Mouse (Mus musculus): ENCODE data around the gene Igfbp1. TPM values are rescaled to one million over a fixed set of nuclear protein-coding genes. Genes with fewer than 3 reads are reported as not detected.
"Not testable (repeated sequence)": the region's sequence is repeated elsewhere in the genome, so short reads cannot be mapped to it uniquely, and the experiment has no call there.

Igfbp1 gene
- total RNA-seq, 2 experiments from 2014 or later, result 0.68 TPM; not detected in 1

DNA sequence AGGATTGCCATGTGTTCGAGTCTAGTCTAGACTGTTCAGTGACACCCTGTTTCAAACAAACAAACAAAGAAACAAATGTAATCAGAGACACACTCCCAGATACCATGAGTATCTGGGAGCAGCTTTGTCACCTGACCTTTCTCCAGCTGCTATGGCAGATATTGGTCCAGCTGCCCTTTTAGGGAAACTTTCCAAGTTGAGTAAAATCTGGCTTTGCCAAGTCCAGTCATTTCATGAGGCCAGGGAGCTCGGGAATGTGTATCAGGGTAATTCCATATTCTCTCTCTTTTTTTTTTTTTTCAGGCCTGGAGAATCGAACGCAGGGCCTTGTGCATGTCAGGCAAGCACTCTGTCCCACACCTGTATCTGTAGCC, 2.3 kb upstream of the Igfbp1 start:
- DNase-seq, result no peak

GRCm38 (mm10) chr11:7198006-7198405, 424 bp downstream of the Igfbp1 start:
- no peak for DNase-seq

DNA sequence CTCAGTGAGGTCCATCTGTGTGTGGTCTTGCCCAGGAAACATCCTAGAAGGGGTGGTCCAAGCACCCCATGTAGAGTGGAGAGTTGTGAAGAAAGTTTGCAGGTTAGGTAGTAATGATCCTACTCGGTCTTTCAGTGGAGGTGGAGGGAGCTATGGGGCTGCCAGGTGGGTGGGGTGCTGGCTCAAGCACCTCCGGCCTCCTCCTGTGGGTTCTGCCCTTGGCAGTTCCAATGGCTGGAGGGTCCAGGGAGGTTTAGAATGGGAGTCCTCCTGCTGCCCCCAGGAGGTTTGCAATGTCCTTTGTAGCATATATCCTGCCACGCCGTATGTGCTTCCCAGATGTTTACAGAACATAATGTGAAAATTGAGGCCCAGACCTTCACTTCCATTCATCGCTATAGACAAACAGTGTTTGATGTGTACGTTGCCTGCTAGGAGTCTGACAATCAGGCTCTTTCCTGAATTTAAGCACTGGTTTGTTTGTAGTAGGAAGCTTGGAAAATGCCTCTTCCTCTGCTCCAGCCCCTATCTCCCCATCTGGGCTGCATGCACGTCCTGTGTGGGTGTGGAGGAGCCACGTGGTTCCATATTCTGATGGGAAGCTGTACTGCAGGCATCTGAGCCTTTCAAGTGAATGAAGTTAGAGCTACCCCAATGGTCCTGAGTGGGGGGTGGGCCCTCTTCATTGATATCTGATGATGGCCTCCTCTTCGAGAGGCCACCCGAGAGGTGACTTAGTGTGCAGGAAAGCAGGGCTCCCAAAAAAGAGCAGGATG, 1.1 kb downstream of the Igfbp1 start:
- DNase-seq, result no peak

GRCm38 (mm10) chr11:7199736-7200392, 2.3 kb downstream of the Igfbp1 start:
- DNase-seq, result peak; percentile 50

GRCm38 (mm10) chr11:7200393-7200783, 2.8 kb downstream of the Igfbp1 start:
- no peak for DNase-seq

DNA sequence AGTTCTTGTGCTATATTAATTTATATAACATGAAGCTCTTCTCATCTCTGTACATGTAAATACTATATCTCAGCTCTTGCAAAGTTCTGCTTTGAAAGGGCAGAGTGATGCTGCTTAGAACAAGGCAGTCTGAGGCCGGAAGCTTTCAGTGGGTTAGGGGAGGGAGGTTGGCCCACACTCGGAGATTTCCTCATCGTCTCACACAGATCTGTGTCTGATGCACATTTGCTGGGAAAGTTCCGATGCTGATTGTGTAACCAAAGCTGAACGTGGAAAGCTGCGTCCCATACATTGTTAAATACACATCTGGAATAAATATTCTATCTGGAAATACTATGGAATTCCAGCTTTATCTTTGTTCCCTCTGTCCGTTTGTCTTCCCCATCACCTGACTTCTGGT, 4.6 kb downstream of the Igfbp1 start:
- DNase-seq, result no peak

DNA sequence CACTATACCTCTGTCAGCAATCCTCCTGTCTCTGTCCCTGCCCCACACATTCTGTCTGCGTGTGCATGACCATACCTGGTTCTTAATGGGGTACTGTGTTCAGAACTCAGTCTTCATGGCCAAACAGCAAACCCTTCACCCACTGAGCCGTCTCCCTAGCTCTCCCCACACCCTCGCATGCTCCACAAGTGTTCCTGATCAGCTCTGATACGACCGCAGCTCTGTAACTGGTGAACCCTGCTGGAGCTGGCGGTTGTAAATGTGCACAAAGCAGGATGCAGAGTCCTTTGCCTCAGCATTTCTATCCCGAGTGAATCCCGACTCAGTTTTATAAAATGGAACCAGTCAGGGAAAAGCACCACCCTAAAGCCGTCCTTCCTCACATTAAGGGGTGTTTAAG, 6.3 kb downstream of the Igfbp1 start:
- DNase-seq, result no peak

GRCm38 (mm10) chr11:7210343-7210742, 12.8 kb downstream of the Igfbp1 start:
- DNase-seq, result peak; percentile 87

DNA sequence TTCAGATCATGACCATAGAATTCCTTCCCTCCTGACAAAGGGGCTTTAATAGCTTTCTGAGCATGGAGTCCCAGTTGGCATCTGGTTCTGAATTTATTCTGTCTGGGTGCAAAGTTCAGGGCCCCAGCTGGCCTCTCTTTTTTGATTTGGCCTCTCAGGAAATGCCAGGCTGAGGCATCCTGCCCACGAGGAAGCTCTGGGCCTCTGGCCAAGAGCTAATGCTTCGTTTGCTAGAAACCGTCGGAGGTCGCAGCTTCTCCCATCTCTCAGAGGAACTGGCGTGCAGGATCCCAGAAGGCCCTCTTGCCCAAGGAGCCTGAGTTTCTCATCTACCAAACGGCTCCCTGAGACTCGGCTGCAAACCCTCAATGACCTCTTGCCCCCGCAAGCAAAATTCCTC, 13.6 kb downstream of the Igfbp1 start:
- no peak for DNase-seq

DNA sequence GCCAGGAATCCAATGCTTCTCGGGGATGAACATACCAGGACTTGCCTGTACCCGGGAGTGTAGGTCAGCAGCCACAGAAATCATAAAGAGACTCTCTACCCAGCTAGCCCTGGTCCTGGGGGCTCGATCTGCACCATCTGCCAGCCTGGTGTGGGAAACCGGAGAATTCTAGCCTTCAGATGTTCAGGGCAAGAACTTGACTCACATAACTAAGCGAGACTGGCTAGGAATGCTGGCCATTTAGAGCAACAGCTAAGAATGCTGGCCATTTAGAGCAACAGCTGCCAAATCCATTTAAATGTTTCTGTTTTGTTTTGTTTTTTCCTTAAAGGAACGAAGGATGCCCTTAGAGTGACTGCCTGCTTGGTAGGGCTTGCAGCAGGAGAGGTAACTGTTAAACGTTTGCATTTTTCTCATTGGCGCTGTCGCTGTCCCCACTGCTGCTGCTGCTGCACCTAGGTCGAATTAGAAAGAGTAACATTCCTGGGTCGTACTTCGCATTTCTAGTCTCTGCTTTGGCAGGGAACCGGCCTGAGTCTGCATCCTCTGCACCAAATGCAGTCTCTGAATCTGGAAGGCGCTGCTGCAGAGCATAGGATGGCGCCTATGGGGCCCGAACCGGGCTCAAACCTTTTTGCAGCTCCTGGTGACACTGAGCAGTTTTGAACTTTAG, 14.7 kb downstream of the Igfbp1 start:
- DNase-seq, result no peak

DNA sequence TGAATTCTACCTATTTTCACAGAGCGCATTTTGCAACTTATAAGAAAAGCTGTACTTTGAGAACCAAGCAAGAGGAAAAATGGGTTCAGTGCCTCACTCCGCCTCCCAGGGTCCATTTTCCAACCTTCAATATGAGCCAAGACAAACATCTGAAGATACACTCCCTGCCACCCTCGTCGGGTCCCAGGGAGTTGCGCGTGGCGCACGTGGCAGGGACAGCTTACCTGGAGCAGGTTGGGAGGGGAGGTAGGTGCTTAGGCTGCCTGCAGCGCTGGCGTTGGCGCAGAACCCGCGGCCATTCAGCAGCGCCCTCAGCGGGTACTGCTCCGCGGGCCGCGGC, 15.5 kb downstream of the Igfbp1 start:
- DNase-seq, result no peak

DNA sequence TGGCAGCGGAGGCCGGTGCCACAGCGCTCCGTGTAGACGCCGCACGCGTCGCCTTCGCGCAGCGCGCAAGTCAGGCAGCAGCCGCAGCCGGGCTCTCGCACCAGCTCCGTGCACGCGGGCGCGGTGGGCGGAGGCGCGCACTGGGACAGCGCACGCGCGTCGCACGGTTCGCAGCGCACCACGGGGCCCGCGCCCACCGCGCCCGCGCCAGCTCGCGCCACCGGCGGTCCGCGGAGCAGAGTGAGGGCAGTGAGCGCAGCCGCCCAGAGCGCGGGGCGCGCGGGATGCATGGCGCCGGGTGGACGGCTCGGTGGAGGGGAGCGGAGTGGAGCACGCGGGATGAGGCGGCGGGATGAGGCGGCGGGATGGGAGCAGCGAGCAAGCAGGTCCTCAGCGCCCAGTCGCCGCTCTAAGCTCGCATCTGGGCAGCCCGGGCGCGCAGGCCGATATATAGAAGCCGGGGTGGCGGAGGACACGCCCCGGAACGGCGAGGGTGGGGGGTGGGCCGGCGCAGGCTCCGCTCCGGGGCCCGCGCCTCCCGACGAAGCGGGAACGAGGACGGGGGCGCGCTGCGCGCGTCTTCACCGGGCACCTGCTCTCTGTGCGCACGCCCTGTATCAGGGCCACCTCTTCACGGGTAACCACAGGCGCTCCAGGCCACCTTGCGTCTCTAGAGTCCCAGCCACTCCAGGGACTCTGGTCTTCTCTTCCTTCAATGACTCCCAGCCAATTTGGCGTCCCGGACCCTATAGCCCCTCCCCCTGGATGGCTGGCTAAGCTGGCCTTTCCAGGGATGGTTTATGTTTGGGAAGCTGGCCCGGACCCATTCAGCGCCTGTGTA, 16.1 kb downstream of the Igfbp1 start, which contains the start of gene Igfbp3:
Gene Igfbp3, minus strand, starts transcription at position 423 of the 841 bp plus-strand sequence.
- peak; percentile 73 for DNase-seq

GRCm38 (mm10) chr11:7214342-7214660, 16.7 kb downstream of the Igfbp1 start:
- DNase-seq, result no peak

DNA sequence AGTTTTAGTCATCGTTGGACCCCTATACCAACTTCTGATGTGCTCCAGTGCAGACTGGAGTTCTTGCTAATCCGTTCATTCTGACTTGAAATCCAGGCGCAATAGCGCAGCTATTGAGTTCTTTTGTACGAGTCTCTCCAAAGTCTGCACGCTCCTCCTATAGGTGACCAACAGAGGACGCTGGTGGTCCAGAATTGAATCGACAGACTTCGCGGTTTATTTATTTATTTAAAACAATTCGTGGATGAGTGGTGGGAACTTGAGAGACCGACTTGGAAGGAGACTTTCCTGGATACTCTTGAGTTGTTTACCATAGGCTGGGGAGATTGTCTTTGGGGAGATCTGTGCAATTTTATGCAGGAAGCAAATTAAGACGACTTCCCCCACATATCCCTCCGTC, 17.2 kb downstream of the Igfbp1 start:
- peak; percentile 61 for DNase-seq

- peak; percentile 83 for DNase-seq
Measured at GRCm38 (mm10) chr11:7215703-7216102, 18.1 kb downstream of the Igfbp1 start.

DNA sequence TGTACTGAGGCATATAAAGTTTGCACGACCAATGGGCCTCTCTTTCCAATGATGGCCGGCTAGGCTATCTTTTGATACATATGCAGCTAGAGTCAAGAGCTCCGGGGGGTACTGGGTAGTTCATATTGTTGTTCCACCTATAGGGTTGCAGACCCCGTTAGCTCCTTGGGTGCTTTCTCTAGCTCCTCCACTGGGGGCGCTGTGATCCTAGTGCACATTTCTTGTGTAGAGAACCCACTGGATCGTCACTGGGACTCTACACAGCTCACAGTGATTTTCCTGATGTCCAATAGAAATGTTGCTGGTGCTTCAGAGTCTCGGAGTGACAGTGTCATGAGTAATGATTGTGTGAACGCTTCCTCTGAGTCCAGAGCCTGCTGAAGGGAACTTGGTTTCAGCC, 24.2 kb downstream of the Igfbp1 start:
- DNase-seq, result not testable (repeated sequence)

DNA sequence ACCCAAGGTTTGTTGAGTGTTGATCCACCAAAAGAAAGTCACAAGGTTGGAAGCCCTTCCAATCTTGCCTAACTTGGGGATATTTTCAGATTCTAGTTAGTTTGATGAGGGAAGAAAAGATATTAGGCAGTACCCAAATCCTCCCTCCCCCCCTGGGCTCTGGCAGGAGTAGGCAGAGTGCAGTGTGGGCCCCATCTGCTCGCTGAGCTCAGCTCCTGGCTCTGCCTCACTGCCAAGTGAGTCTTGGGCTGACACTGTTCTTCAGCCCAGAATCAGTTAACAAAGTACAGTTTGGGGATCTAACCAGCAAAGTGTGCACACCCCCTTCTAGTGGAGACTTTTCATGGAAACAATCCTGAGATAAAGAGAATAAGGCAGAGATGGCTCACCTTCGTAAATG, 28.6 kb downstream of the Igfbp1 start:
- DNase-seq, result no peak

- no peak for DNase-seq
Measured at GRCm38 (mm10) chr11:7226810-7227550, 29.4 kb downstream of the Igfbp1 start.

GRCm38 (mm10) chr11:7228107-7228506, 30.5 kb downstream of the Igfbp1 start:
- DNase-seq, result no peak

GRCm38 (mm10) chr11:7230000-7230399, 32.4 kb downstream of the Igfbp1 start:
- no peak for DNase-seq

GRCm38 (mm10) chr11:7231958-7232357, 34.4 kb downstream of the Igfbp1 start:
- DNase-seq, result no peak

- no peak for DNase-seq
Measured at GRCm38 (mm10) chr11:7233333-7233732, 35.8 kb downstream of the Igfbp1 start.
